Mouse (Mus musculus) thymus, postnatal 4 days (tissue): ENCODE measurements around the gene Nisch.

Source experiments
- DNase-seq: peaks from one replicate; pipeline ENCODE4 v3.0.0; 2021

Gene Nisch

GRCm38 (mm10) chr14:31216846-31217245, at the start of gene Nisch:
Nisch (minus strand) TSS chr14:31216946.
- DNase-seq: no peak

GRCm38 (mm10) chr14:31260932-31261331, 44.2 kb upstream of the Nisch start:
- DNase-seq: no peak

GRCm38 (mm10) chr14:31260374-31260773, 43.6 kb upstream of the Nisch start:
- DNase-seq: no peak

GRCm38 (mm10) chr14:31258476-31259050, 41.8 kb upstream of the Nisch start:
- DNase-seq: no peak

GRCm38 (mm10) chr14:31252091-31252490, 35.3 kb upstream of the Nisch start:
- no peak for DNase-seq

GRCm38 (mm10) chr14:31251626-31252025, 34.9 kb upstream of the Nisch start:
- no peak for DNase-seq

- DNase-seq: peak; percentile 98
Observed at GRCm38 (mm10) chr14:31251084-31251604, 34.4 kb upstream of the Nisch start, which contains the start of the genes Phf7 and Bap1. Phf7 (minus strand) TSS chr14:31251317. Bap1 (plus strand) TSS chr14:31251450.

GRCm38 (mm10) chr14:31250222-31251083, 33.7 kb upstream of the Nisch start:
- DNase-seq: no peak

- DNase-seq: no peak
Observed at GRCm38 (mm10) chr14:31248396-31248795, 31.6 kb upstream of the Nisch start.

- DNase-seq: no peak
Observed at GRCm38 (mm10) chr14:31245946-31246345, 29.2 kb upstream of the Nisch start.

GRCm38 (mm10) chr14:31244777-31245176, 28.0 kb upstream of the Nisch start:
- DNase-seq: no peak

GRCm38 (mm10) chr14:31240528-31240927, 23.8 kb upstream of the Nisch start:
- no peak for DNase-seq

GRCm38 (mm10) chr14:31237101-31237882, 20.5 kb upstream of the Nisch start:
- DNase-seq: no peak

- DNase-seq: peak; percentile 84
Observed at GRCm38 (mm10) chr14:31233996-31234591, 17.3 kb upstream of the Nisch start.

GRCm38 (mm10) chr14:31233070-31233995, 16.6 kb upstream of the Nisch start:
- DNase-seq: no peak

- no peak for DNase-seq
Observed at GRCm38 (mm10) chr14:31232404-31233069, 15.8 kb upstream of the Nisch start.

GRCm38 (mm10) chr14:31230442-31230841, 13.7 kb upstream of the Nisch start:
- DNase-seq: no peak

GRCm38 (mm10) chr14:31228234-31228633, 11.5 kb upstream of the Nisch start:
- DNase-seq: no peak

GRCm38 (mm10) chr14:31226978-31227377, 10.2 kb upstream of the Nisch start:
- DNase-seq: no peak

- DNase-seq: peak; percentile 41
Observed at GRCm38 (mm10) chr14:31217666-31218065, 920 bp upstream of the Nisch start, which contains the start of gene Sema3g. Sema3g (plus strand) TSS chr14:31217860.
